Mouse (Mus musculus) intestine, embryonic 14.5 days (tissue): ENCODE data around the gene Zfp654. TPM values are rescaled to one million over a fixed set of nuclear protein-coding genes. Genes with fewer than 3 reads are reported as not detected.

Experiments
- ATAC-seq: fragments of 200-750 bp; cut with Nextera tagmentation; replicated peaks from 2 replicates; pipeline ENCODE4 v1.8.0; 2017; ENCODE audit warnings: low read depth, moderate number of reproducible peaks, moderate TSS enrichment, moderate library complexity; ENCODE audit not compliant: low FRiP score, low TSS enrichment
- DNase-seq: peaks from one replicate; pipeline ENCODE4 v3.0.0-alpha.2; 2018; ENCODE audit warnings: low spot score
- H3K27ac ChIP-seq: fragments of 300-500 bp; sonication (generic); 2 replicates; pipeline ENCODE4 v1.5.1; 2014; ENCODE audit warnings: low read depth, mild to moderate bottlenecking, control low read depth
- H3K27me3 ChIP-seq: fragments of 300-500 bp; sonication (generic); replicated peaks from 2 replicates; pipeline ENCODE4 v1.6.1; 2014; ENCODE audit warnings: low read length, control low read depth; ENCODE audit not compliant: control insufficient read depth, insufficient read depth
- H3K36me3 ChIP-seq: fragments of 300-500 bp; sonication (generic); 2 replicates; pipeline ENCODE4 v1.6.1; 2014; ENCODE audit warnings: low read length, control low read depth; ENCODE audit not compliant: control insufficient read depth, insufficient read depth
- H3K4me1 ChIP-seq: fragments of 300-500 bp; sonication (generic); replicated peaks from 2 replicates; pipeline ENCODE4 v1.6.1; 2014; ENCODE audit warnings: low read length, control low read depth, mixed read lengths; ENCODE audit not compliant: control insufficient read depth, insufficient read depth
- H3K4me2 ChIP-seq: fragments of 300-500 bp; sonication (generic); 2 replicates; pipeline ENCODE4 v1.6.1; 2014; ENCODE audit warnings: low read length
- H3K4me3 ChIP-seq: fragments of 300-500 bp; sonication (generic); 2 replicates; pipeline ENCODE4 v1.5.1; 2014; ENCODE audit warnings: low read depth, low read length, control low read depth, mixed read lengths
- H3K9ac ChIP-seq: fragments of 300-500 bp; sonication (generic); 2 replicates; pipeline ENCODE4 v1.6.1; 2014; ENCODE audit warnings: mild to moderate bottlenecking, low read length
- H3K9me3 ChIP-seq: fragments of 300-500 bp; sonication (generic); 2 replicates; pipeline ENCODE4 v1.6.1; 2016; ENCODE audit warnings: low read length, control low read depth; ENCODE audit not compliant: control insufficient read depth
- whole genome bisulfite sequencing: fragments of 180-500 bp; shearing (Covaris S2); extraction: QIAGEN DNeasy Blood & Tissue Kit; methylation state at CpG from one replicate; pipeline ENCODE4 v1.1.7; 2014; 5-methylcytosine and 5-hydroxymethylcytosine counted together
- polyA plus RNA-seq: library from polyadenylated mRNA; unstranded; fragments of >200 nt; fragmentation: Nextera tagmentation; extraction: Ambion mirVana; gene quantifications from 2 replicates; pipeline ENCODE4 v1.2.1, GENCODE M21; 2014

Zfp654 gene
- polyA plus RNA-seq, 1 experiment from 2014 or later, result 7.5 TPM

DNA sequence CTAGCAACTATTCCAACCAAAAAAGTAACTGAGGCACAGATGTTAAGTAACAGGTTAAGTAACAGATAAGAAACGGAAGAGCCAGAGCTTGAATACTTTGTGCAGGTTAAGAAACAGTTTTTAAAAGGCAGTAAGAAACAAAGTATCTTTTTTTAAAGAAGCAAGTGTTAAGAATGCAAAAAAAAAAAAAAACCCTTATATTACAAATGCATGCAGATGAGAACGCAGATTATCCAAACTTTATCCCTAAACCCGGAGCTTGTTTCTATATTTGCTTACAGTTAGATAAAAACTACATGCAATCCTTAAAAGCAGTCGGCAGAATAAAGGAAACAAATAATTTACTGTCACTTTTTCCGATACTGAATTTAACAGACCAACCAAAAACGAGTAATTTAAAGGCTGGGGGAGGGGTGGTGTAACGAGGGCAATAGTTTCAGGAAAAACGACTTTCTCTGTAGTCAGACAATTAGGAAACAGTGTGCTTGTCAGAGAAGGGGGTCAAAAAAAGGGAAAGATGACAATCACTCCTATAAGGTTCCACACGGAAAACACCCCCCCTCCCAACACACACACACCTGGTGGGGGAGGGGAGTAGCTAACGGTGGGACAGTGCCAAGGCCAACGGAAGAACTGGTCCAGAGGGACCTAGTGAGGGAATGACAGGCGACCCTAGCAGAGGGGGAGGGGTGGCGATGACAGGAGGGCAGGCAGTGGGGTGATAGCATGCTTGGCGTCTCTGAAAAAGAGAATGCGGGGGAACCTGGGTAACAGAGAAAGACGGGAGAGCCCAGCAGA is 966 bp downstream of the Zfp654 start:
- DNase-seq, result peak; percentile 69
- peaks cover 18% of the 10 kb centered on the region for H3K36me3 ChIP-seq
- peak overlapping the region; percentile 94 for H3K4me2 ChIP-seq
- H3K9ac ChIP-seq, result peak overlapping the region; percentile 83
- H3K27ac ChIP-seq, result peak overlapping the region; percentile 90
- H3K9me3 ChIP-seq, result no peaks in the 10 kb centered on the region
- WGBS, result 2% methylated on average over 16 of the region's 16 CpGs
- H3K4me3 ChIP-seq, result peak overlapping the region; percentile 91
- ATAC-seq, result 0 out of 2 replicates have a peak, but pooled peaks have one; percentile 0
- no peaks in the 10 kb centered on the region for H3K27me3 ChIP-seq
- H3K4me1 ChIP-seq, result peaks cover 8% of the 10 kb centered on the region; the same call in 1 of the 2 replicates

DNA sequence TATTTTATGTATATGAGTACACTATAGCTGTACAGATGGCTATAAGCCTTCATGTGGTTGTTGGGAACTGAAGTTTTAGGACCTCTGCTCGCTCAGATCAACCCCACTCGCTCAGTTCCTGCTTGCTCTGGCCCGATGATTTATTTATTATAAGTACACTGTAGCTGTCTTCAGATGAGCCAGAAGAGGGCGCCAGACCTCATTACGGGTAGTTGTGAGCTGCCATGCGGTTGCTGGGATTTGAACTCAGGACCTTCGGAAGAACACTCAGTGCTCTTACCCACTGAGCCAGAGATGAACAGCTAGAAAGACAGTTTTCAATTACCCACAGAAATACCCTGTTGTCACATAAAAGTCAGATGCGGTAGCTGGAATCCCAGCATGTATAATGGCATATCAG is 5.5 kb downstream of the Zfp654 start:
- WGBS, result 84% methylated on average over 8 of the region's 8 CpGs
- no peaks in the 10 kb centered on the region for H3K36me3 ChIP-seq

GRCm38 (mm10) chr16:64842374-64842729 is 9.1 kb downstream of the Zfp654 start:
- ATAC-seq, result no peak

More for the DNA sequence above, 5.5 kb downstream of the Zfp654 start:
- no peak for DNase-seq
- H3K9ac ChIP-seq, result no peak overlapping the region
- ATAC-seq, result no peak
- no peak overlapping the region for H3K4me3 ChIP-seq
- H3K4me2 ChIP-seq, result no peak overlapping the region
- peaks cover 5% of the 10 kb centered on the region; the same call in 1 of the 2 replicates for H3K4me1 ChIP-seq
- H3K27me3 ChIP-seq, result no peaks in the 10 kb centered on the region
- H3K9me3 ChIP-seq, result no peaks in the 10 kb centered on the region
- H3K27ac ChIP-seq, result no peak overlapping the region

GRCm38 (mm10) chr16:64841481-64842373 is 9.7 kb downstream of the Zfp654 start:
- DNase-seq (no peak), ATAC-seq (no peak)
- Histone ChIP-seq H3K4me2 (no peak overlapping the region), H3K27ac (no peak overlapping the region), H3K36me3 (no peaks in the 10 kb centered on the region), H3K9ac (no peak overlapping the region), H3K4me1 (no peaks in the 10 kb centered on the region), H3K27me3 (no peaks in the 10 kb centered on the region), H3K4me3 (no peak overlapping the region), H3K9me3 (no peaks in the 10 kb centered on the region)
- 84% methylated on average over 5 of the region's 5 CpGs for WGBS

More at GRCm38 (mm10) chr16:64842374-64842729, 9.1 kb downstream of the Zfp654 start:
- DNase-seq, result no peak
- no peak overlapping the region for H3K4me3 ChIP-seq
- no peaks in the 10 kb centered on the region for H3K36me3 ChIP-seq
- H3K27ac ChIP-seq, result no peak overlapping the region
- no peaks in the 10 kb centered on the region for H3K4me1 ChIP-seq
- H3K9me3 ChIP-seq, result no peaks in the 10 kb centered on the region
- no peak overlapping the region for H3K9ac ChIP-seq
- no peaks in the 10 kb centered on the region for H3K27me3 ChIP-seq
- H3K4me2 ChIP-seq, result no peak overlapping the region
- WGBS, result 92% methylated on average over 3 of the region's 3 CpGs

- Histone ChIP-seq H3K4me2 (no peak overlapping the region), H3K36me3 (no peaks in the 10 kb centered on the region), H3K27ac (no peak overlapping the region), H3K4me1 (no peaks in the 10 kb centered on the region), H3K9me3 (no peaks in the 10 kb centered on the region), H3K4me3 (no peak overlapping the region), H3K27me3 (no peaks in the 10 kb centered on the region), H3K9ac (no peak overlapping the region)
- no peak for DNase-seq
- WGBS, result 87% methylated on average over 2 of the region's 2 CpGs
- no peak for ATAC-seq
Measured at GRCm38 (mm10) chr16:64836709-64837108, 14.7 kb downstream of the Zfp654 start.

- no peak overlapping the region for H3K4me2 ChIP-seq
- H3K4me3 ChIP-seq, result no peak overlapping the region
- no peaks in the 10 kb centered on the region for H3K9me3 ChIP-seq
- no peak for DNase-seq
- H3K27ac ChIP-seq, result no peak overlapping the region
- no peak overlapping the region for H3K9ac ChIP-seq
- H3K4me1 ChIP-seq, result no peaks in the 10 kb centered on the region
- no peak for ATAC-seq
- WGBS, result 53% methylated on average over 1 of the region's 1 CpGs
- H3K36me3 ChIP-seq, result no peaks in the 10 kb centered on the region
- H3K27me3 ChIP-seq, result no peaks in the 10 kb centered on the region
Measured at GRCm38 (mm10) chr16:64835996-64836545, 15.4 kb downstream of the Zfp654 start.

- no peaks in the 10 kb centered on the region for H3K9me3 ChIP-seq
- H3K36me3 ChIP-seq, result peaks cover 15% of the 10 kb centered on the region; the same call in 1 of the 2 replicates
- no peaks in the 10 kb centered on the region for H3K27me3 ChIP-seq
- no peak for DNase-seq
- no peak overlapping the region for H3K27ac ChIP-seq
- H3K9ac ChIP-seq, result no peak overlapping the region
- no peaks in the 10 kb centered on the region for H3K4me1 ChIP-seq
- 87% methylated on average over 15 of the region's 15 CpGs for WGBS
- no peak overlapping the region for H3K4me2 ChIP-seq
- ATAC-seq, result no peak
- no peak overlapping the region for H3K4me3 ChIP-seq
Measured at GRCm38 (mm10) chr16:64830291-64830690, 21.2 kb downstream of the Zfp654 start.

DNA sequence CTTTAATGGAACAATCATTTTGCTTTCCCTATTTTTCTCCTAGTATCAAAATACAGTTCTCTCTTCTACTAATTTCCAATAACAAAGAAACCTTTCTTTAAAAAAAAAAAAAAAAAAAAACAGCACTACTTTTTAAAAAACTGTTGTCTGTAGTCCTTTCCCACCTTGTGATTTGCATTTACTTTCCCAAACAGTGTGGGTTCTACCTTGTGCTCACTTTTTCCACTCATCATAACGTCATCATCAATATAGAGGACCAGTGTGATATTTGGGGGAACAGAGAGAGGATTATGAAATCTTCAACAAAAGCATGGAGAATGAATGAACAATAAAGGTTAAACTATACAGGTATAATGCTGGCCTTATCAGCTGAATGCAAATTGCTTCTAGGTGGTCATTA is 27.0 kb downstream of the Zfp654 start:
- Histone ChIP-seq H3K4me2 (no peak overlapping the region), H3K4me1 (no peaks in the 10 kb centered on the region), H3K27ac (no peak overlapping the region), H3K36me3 (peaks cover 6% of the 10 kb centered on the region; the same call in 1 of the 2 replicates), H3K27me3 (no peaks in the 10 kb centered on the region), H3K9me3 (no peaks in the 10 kb centered on the region), H3K4me3 (no peak overlapping the region), H3K9ac (no peak overlapping the region)
- 88% methylated on average over 1 of the region's 1 CpGs for WGBS
- DNase-seq (no peak), ATAC-seq (no peak)
